Mouse (Mus musculus): ENCODE results near the gene Sh3bp4. TPM values are rescaled to one million over a fixed set of nuclear protein-coding genes. Genes with fewer than 3 reads are reported as not detected.

Sh3bp4 gene
- polyA plus RNA-seq, 1 experiment from 2014 or later: 25.7 TPM

- H3K4me1 ChIP-seq: peaks cover 33% of the 10 kb centered on the region
- H3K36me3 ChIP-seq: peaks cover 7% of the 10 kb centered on the region; the same call in 1 of the 2 replicates
- H3K4me2 ChIP-seq (replicated peaks): no peak overlapping the region
- ATAC-seq (ENCODE audit: insufficient number of reproducible peaks, insufficient read depth, low FRiP score, low TSS enrichment): no peak
- H3K9me3 ChIP-seq: no peaks in the 10 kb centered on the region
- H3K4me3 ChIP-seq: no peak overlapping the region
- no peak overlapping the region for H3K9ac ChIP-seq
- no peaks in the 10 kb centered on the region for H3K27me3 ChIP-seq
- WGBS: 85% methylated on average over 1 of the region's 1 CpGs
- H3K27ac ChIP-seq: no peak overlapping the region
These were observed 42.3 kb downstream of the Sh3bp4 start for GRCm38 (mm10) chr1:89112544-89112943.

GRCm38 (mm10) chr1:89113731-89114130 lies 43.5 kb downstream of the Sh3bp4 start:
- H3K9me3 ChIP-seq: no peaks in the 10 kb centered on the region
- 90% methylated on average over 3 of the region's 3 CpGs for WGBS
- no peaks in the 10 kb centered on the region for H3K27me3 ChIP-seq
- peaks cover 21% of the 10 kb centered on the region for H3K4me1 ChIP-seq
- peaks cover 7% of the 10 kb centered on the region; the same call in 1 of the 2 replicates for H3K36me3 ChIP-seq
- no peak overlapping the region for H3K4me3 ChIP-seq
- H3K4me2 ChIP-seq (replicated peaks): no peak overlapping the region
- no peak overlapping the region for H3K9ac ChIP-seq
- H3K27ac ChIP-seq: no peak overlapping the region
- no peak for ATAC-seq (ENCODE audit: insufficient number of reproducible peaks, insufficient read depth, low FRiP score, low TSS enrichment)

GRCm38 (mm10) chr1:89117062-89117461 lies 46.8 kb downstream of the Sh3bp4 start:
- H3K4me2 ChIP-seq (replicated peaks): no peak overlapping the region
- 77% methylated on average over 5 of the region's 5 CpGs for WGBS
- H3K27ac ChIP-seq: 0 out of 2 replicates have a peak overlapping the region, but pooled peaks have one; percentile 23
- no peaks in the 10 kb centered on the region for H3K27me3 ChIP-seq
- H3K4me3 ChIP-seq: no peak overlapping the region
- H3K36me3 ChIP-seq: peaks cover 5% of the 10 kb centered on the region; the same call in 1 of the 2 replicates
- H3K9ac ChIP-seq: no peak overlapping the region
- H3K4me1 ChIP-seq: peaks cover 21% of the 10 kb centered on the region
- H3K9me3 ChIP-seq: no peaks in the 10 kb centered on the region
- no peak for ATAC-seq (ENCODE audit: insufficient number of reproducible peaks, insufficient read depth, low FRiP score, low TSS enrichment)

GRCm38 (mm10) chr1:89118076-89118475 lies 47.9 kb downstream of the Sh3bp4 start:
- no peaks in the 10 kb centered on the region for H3K27me3 ChIP-seq
- no peak overlapping the region; the same call in 1 of the 2 replicates for H3K27ac ChIP-seq
- no peak overlapping the region for H3K4me3 ChIP-seq
- H3K9ac ChIP-seq: no peak overlapping the region
- H3K9me3 ChIP-seq: no peaks in the 10 kb centered on the region
- no peak for ATAC-seq (ENCODE audit: insufficient number of reproducible peaks, insufficient read depth, low FRiP score, low TSS enrichment)
- no peaks in the 10 kb centered on the region for H3K36me3 ChIP-seq
- 89% methylated on average over 3 of the region's 3 CpGs for WGBS
- peaks cover 23% of the 10 kb centered on the region for H3K4me1 ChIP-seq
- H3K4me2 ChIP-seq (replicated peaks): no peak overlapping the region

- H3K9me3 ChIP-seq: no peaks in the 10 kb centered on the region
- no peak overlapping the region for H3K4me3 ChIP-seq
- H3K4me1 ChIP-seq: peaks cover 23% of the 10 kb centered on the region
- no peaks in the 10 kb centered on the region for H3K36me3 ChIP-seq
- no peak overlapping the region for H3K9ac ChIP-seq
- ATAC-seq (ENCODE audit: insufficient number of reproducible peaks, insufficient read depth, low FRiP score, low TSS enrichment): no peak
- 84% methylated on average over 5 of the region's 5 CpGs for WGBS
- H3K27me3 ChIP-seq: no peaks in the 10 kb centered on the region
- H3K27ac ChIP-seq: no peak overlapping the region
- H3K4me2 ChIP-seq (replicated peaks): no peak overlapping the region
These were observed 48.6 kb downstream of the Sh3bp4 start for GRCm38 (mm10) chr1:89118836-89119235.

GRCm38 (mm10) chr1:89120290-89120689 lies 50.1 kb downstream of the Sh3bp4 start:
- Histone ChIP-seq H3K36me3 (no peaks in the 10 kb centered on the region), H3K27ac (no peak overlapping the region), H3K27me3 (no peaks in the 10 kb centered on the region), H3K4me2 (replicated peaks) (no peak overlapping the region), H3K4me1 (peaks cover 19% of the 10 kb centered on the region), H3K9ac (no peak overlapping the region), H3K4me3 (no peak overlapping the region), H3K9me3 (no peaks in the 10 kb centered on the region)
- no peak for ATAC-seq (ENCODE audit: insufficient number of reproducible peaks, insufficient read depth, low FRiP score, low TSS enrichment)
- 73% methylated on average over 4 of the region's 4 CpGs for WGBS

- no peaks in the 10 kb centered on the region for H3K9me3 ChIP-seq
- 60% methylated on average over 8 of the region's 8 CpGs for WGBS
These were observed 51.3 kb downstream of the Sh3bp4 start for GRCm38 (mm10) chr1:89121466-89121865.

GRCm38 (mm10) chr1:89122376-89122775 lies 52.2 kb downstream of the Sh3bp4 start:
- ATAC-seq (ENCODE audit: insufficient number of reproducible peaks, insufficient read depth, low FRiP score, low TSS enrichment): no peak
- Histone ChIP-seq H3K36me3 (no peaks in the 10 kb centered on the region), H3K9me3 (no peaks in the 10 kb centered on the region), H3K27ac (no peak overlapping the region), H3K27me3 (no peaks in the 10 kb centered on the region), H3K4me2 (replicated peaks) (no peak overlapping the region), H3K4me3 (no peak overlapping the region), H3K9ac (no peak overlapping the region), H3K4me1 (peaks cover 15% of the 10 kb centered on the region)
- 87% methylated on average over 5 of the region's 5 CpGs for WGBS

More at GRCm38 (mm10) chr1:89121466-89121865, 51.3 kb downstream of the Sh3bp4 start:
- Histone ChIP-seq H3K4me1 (peaks cover 19% of the 10 kb centered on the region), H3K27ac (peak overlapping the region; percentile 57), H3K36me3 (no peaks in the 10 kb centered on the region), H3K27me3 (no peaks in the 10 kb centered on the region), H3K4me3 (no peak overlapping the region), H3K4me2 (replicated peaks) (no peak overlapping the region), H3K9ac (no peak overlapping the region)
- no peak for ATAC-seq (ENCODE audit: insufficient number of reproducible peaks, insufficient read depth, low FRiP score, low TSS enrichment)

GRCm38 (mm10) chr1:89124076-89124475 lies 53.9 kb downstream of the Sh3bp4 start:
- no peak overlapping the region for H3K4me3 ChIP-seq
- H3K27me3 ChIP-seq: no peaks in the 10 kb centered on the region
- WGBS: 89% methylated on average over 7 of the region's 7 CpGs
- no peaks in the 10 kb centered on the region for H3K36me3 ChIP-seq
- H3K27ac ChIP-seq: no peak overlapping the region
- peaks cover 15% of the 10 kb centered on the region for H3K4me1 ChIP-seq
- H3K9me3 ChIP-seq: no peaks in the 10 kb centered on the region
- no peak overlapping the region for H3K9ac ChIP-seq
- no peak for ATAC-seq (ENCODE audit: insufficient number of reproducible peaks, insufficient read depth, low FRiP score, low TSS enrichment)
- H3K4me2 ChIP-seq (replicated peaks): no peak overlapping the region

- no peak for ATAC-seq (ENCODE audit: insufficient number of reproducible peaks, insufficient read depth, low FRiP score, low TSS enrichment)
- WGBS: 98% methylated on average over 3 of the region's 3 CpGs
- Histone ChIP-seq H3K4me3 (no peak overlapping the region), H3K4me2 (replicated peaks) (no peak overlapping the region), H3K27ac (no peak overlapping the region), H3K9me3 (no peaks in the 10 kb centered on the region), H3K4me1 (0 out of 2 replicates have a peak, but pooled peaks cover 4% of the 10 kb centered on the region), H3K9ac (no peak overlapping the region), H3K36me3 (no peaks in the 10 kb centered on the region), H3K27me3 (no peaks in the 10 kb centered on the region)
These were observed 56.9 kb downstream of the Sh3bp4 start for GRCm38 (mm10) chr1:89127163-89127562.

- no peak for ATAC-seq (ENCODE audit: insufficient number of reproducible peaks, insufficient read depth, low FRiP score, low TSS enrichment)
- H3K4me1 ChIP-seq: peaks cover 11% of the 10 kb centered on the region
- H3K9ac ChIP-seq: no peak overlapping the region
- no peaks in the 10 kb centered on the region for H3K36me3 ChIP-seq
- no peak overlapping the region for H3K4me2 ChIP-seq (replicated peaks)
- 73% methylated on average over 6 of the region's 6 CpGs for WGBS
- no peaks in the 10 kb centered on the region for H3K27me3 ChIP-seq
- no peak overlapping the region for H3K27ac ChIP-seq
- H3K9me3 ChIP-seq: no peaks in the 10 kb centered on the region
- no peak overlapping the region for H3K4me3 ChIP-seq
These were observed 60.2 kb downstream of the Sh3bp4 start for GRCm38 (mm10) chr1:89130429-89130828.

GRCm38 (mm10) chr1:89131018-89131540 lies 60.9 kb downstream of the Sh3bp4 start:
- Histone ChIP-seq H3K9me3 (no peaks in the 10 kb centered on the region), H3K9ac (no peak overlapping the region), H3K27me3 (no peaks in the 10 kb centered on the region), H3K27ac (no peak overlapping the region), H3K36me3 (no peaks in the 10 kb centered on the region), H3K4me3 (no peak overlapping the region), H3K4me1 (peaks cover 12% of the 10 kb centered on the region), H3K4me2 (replicated peaks) (no peak overlapping the region)
- ATAC-seq (ENCODE audit: insufficient number of reproducible peaks, insufficient read depth, low FRiP score, low TSS enrichment): no peak
- WGBS: 78% methylated on average over 14 of the region's 14 CpGs
